Mouse (Mus musculus) CH12.LX (cell line): ENCODE results near the gene Grb10. TPM values are rescaled to one million over a fixed set of nuclear protein-coding genes. Genes with fewer than 3 reads are reported as not detected.
A peak's percentile ranks its signal among the peaks of the same experiment; 100 is the strongest.

ENCODE experiments used
- DNase-seq: peaks from one replicate; pipeline ENCODE4 v3.0.0-alpha.2; 2013; ENCODE audit errors: extremely low read depth
- H3K27ac ChIP-seq: 2 replicates; pipeline ENCODE4 v1.5.1; 2012; ENCODE audit warnings: low read depth, mild to moderate bottlenecking, control low read depth, moderate library complexity; ENCODE audit not compliant: insufficient read depth
- H3K27me3 ChIP-seq: replicated peaks from 2 replicates; pipeline ENCODE3; 2012; ENCODE audit warnings: inconsistent platforms
- H3K36me3 ChIP-seq, 2 experiments: replicated peaks in 1 of 2; 2 replicates each; pipeline versions ENCODE3 to v1.6.1; 2012; ENCODE audit warnings: inconsistent platforms in 1 of 2, low read length in 1 of 2, mild to moderate bottlenecking in 1 of 2, mixed read lengths in 1 of 2, moderate library complexity in 1 of 2; ENCODE audit not compliant: control insufficient read depth in 1 of 2, insufficient read depth in 1 of 2
- H3K4me1 ChIP-seq, 2 experiments: 2 replicates each; pipeline ENCODE4 v1.6.1; 2012; ENCODE audit warnings: inconsistent platforms in 1 of 2, moderate library complexity in 1 of 2; ENCODE audit not compliant: insufficient read depth in 2 of 2, control insufficient read depth in 1 of 2
- H3K4me2 ChIP-seq: 2 replicates; pipeline ENCODE4 v1.6.1; 2012; ENCODE audit warnings: low read depth, mild to moderate bottlenecking, control low read depth; ENCODE audit not compliant: poor library complexity, insufficient read depth, severe bottlenecking
- H3K4me3 ChIP-seq, 3 experiments: fragments of 150-350 bp in 1 of 3; sonication (generic) in 1 of 3; replicated peaks in 1 of 3; 2 replicates each; pipeline versions ENCODE3 to v1.5.1; 2011 to 2012; ENCODE audit warnings: low read depth in 2 of 3, low read length in 2 of 3, mild to moderate bottlenecking in 2 of 3, moderate library complexity in 2 of 3, control low read depth in 1 of 3, improper control_type of control experiment in 1 of 3, inconsistent platforms in 1 of 3, mixed read lengths in 1 of 3; ENCODE audit not compliant: poor library complexity in 1 of 3
- H3K79me2 ChIP-seq: replicated peaks from 2 replicates; pipeline ENCODE4 v1.6.1; 2012; ENCODE audit warnings: mild to moderate bottlenecking, moderate library complexity; ENCODE audit not compliant: control insufficient read depth, poor library complexity, insufficient read depth, severe bottlenecking; ENCODE audit errors: extremely low read depth
- H3K9ac ChIP-seq: 2 replicates; pipeline ENCODE4 v1.6.1; 2012; ENCODE audit warnings: low read depth, mild to moderate bottlenecking, control low read depth, moderate library complexity; ENCODE audit not compliant: insufficient read depth
- H3K9me3 ChIP-seq: replicated peaks from 2 replicates; pipeline ENCODE3; 2012; ENCODE audit warnings: low read length, inconsistent platforms, mixed read lengths
- CHD2 ChIP-seq: IDR thresholded peaks from 2 replicates; pipeline ENCODE4 v1.6.1; 2011; ENCODE audit warnings: low read length, improper control_type of control experiment
- CTCF ChIP-seq, 2 experiments: IDR thresholded peaks in 1 of 2; conservative IDR thresholded peaks in 1 of 2; 2 replicates each; pipeline ENCODE4 v1.5.1; 2011 to 2012; ENCODE audit warnings: low read depth in 2 of 2, low read length in 2 of 2, improper control_type of control experiment in 1 of 2, inconsistent platforms in 1 of 2, mild to moderate bottlenecking in 1 of 2, moderate library complexity in 1 of 2
- ELF1 ChIP-seq: IDR thresholded peaks from 2 replicates; pipeline ENCODE4 v1.6.1; 2014; ENCODE audit warnings: low read depth, mild to moderate bottlenecking, inconsistent platforms, low read length, improper control_type of control experiment
- GABPA ChIP-seq: IDR thresholded peaks from 2 replicates; pipeline ENCODE4 v1.6.1; 2012; ENCODE audit warnings: low read depth, low read length, improper control_type of control experiment, inconsistent platforms; ENCODE audit not compliant: insufficient replicate concordance
- HCFC1 ChIP-seq: IDR thresholded peaks from 2 replicates; pipeline ENCODE4 v1.6.1; 2012; ENCODE audit warnings: low read depth, mild to moderate bottlenecking, inconsistent platforms, low read length, improper control_type of control experiment
- IRF4 ChIP-seq: IDR thresholded peaks from 2 replicates; pipeline ENCODE4 v1.6.1; 2014; ENCODE audit warnings: low read depth, mild to moderate bottlenecking, inconsistent platforms, low read length, improper control_type of control experiment
- JUN ChIP-seq: IDR thresholded peaks from 2 replicates; pipeline ENCODE4 v1.6.1; 2011; ENCODE audit warnings: low read depth, mild to moderate bottlenecking, low read length, improper control_type of control experiment, moderate library complexity; ENCODE audit not compliant: insufficient read depth
- JUND ChIP-seq: conservative IDR thresholded peaks from 2 replicates; pipeline ENCODE4 v1.6.1; 2011; ENCODE audit warnings: low read depth, low read length, improper control_type of control experiment
- MYC ChIP-seq: IDR thresholded peaks from 2 replicates; pipeline ENCODE4 v1.6.1; 2011; ENCODE audit warnings: low read depth, mild to moderate bottlenecking, improper control_type of control experiment, low read length
- NELFE ChIP-seq: IDR thresholded peaks from 2 replicates; pipeline ENCODE4 v1.6.1; 2011; ENCODE audit warnings: low read depth, low read length, improper control_type of control experiment
- NRF1 ChIP-seq: IDR thresholded peaks from 2 replicates; pipeline ENCODE4 v1.6.1; 2014; ENCODE audit warnings: low read depth, mild to moderate bottlenecking, inconsistent platforms, low read length, improper control_type of control experiment, moderate library complexity
- POLR2A ChIP-seq: IDR thresholded peaks from 2 replicates; pipeline ENCODE4 v1.6.1; 2011; ENCODE audit warnings: low read depth, mild to moderate bottlenecking, improper control_type of control experiment, low read length
- POLR2AphosphoS2 ChIP-seq: IDR thresholded peaks from 2 replicates; pipeline ENCODE4 v1.6.1; 2011; ENCODE audit warnings: low read depth, low read length, improper control_type of control experiment
- RAD21 ChIP-seq: IDR thresholded peaks from 2 replicates; pipeline ENCODE4 v1.6.1; 2011; ENCODE audit warnings: low read depth, mild to moderate bottlenecking, low read length, improper control_type of control experiment, moderate library complexity
- SIN3A ChIP-seq: IDR thresholded peaks from 2 replicates; pipeline ENCODE4 v1.6.1; 2012; ENCODE audit warnings: low read length, improper control_type of control experiment, inconsistent platforms
- SMC3 ChIP-seq: IDR thresholded peaks from 2 replicates; pipeline ENCODE4 v1.6.1; 2011; ENCODE audit warnings: low read depth, low read length, improper control_type of control experiment
- TBP ChIP-seq: conservative IDR thresholded peaks from 2 replicates; pipeline ENCODE4 v1.6.1; 2011; ENCODE audit warnings: low read depth, low read length, improper control_type of control experiment
- UBTF ChIP-seq: IDR thresholded peaks from 2 replicates; pipeline ENCODE4 v1.6.1; 2012; ENCODE audit warnings: low read depth, mild to moderate bottlenecking, inconsistent platforms, low read length, improper control_type of control experiment, moderate library complexity
- USF1 ChIP-seq: IDR thresholded peaks from 2 replicates; pipeline ENCODE4 v1.6.1; 2014; ENCODE audit warnings: low read depth, mild to moderate bottlenecking, inconsistent platforms, low read length, improper control_type of control experiment
- USF2 ChIP-seq: conservative IDR thresholded peaks from 2 replicates; pipeline ENCODE4 v1.6.1; 2011; ENCODE audit warnings: low read depth, low read length, improper control_type of control experiment
- ZMIZ1 ChIP-seq: IDR thresholded peaks from 2 replicates; pipeline ENCODE4 v1.6.1; 2012; ENCODE audit warnings: low read depth, mild to moderate bottlenecking, inconsistent platforms, low read length, improper control_type of control experiment
- dilution Hi-C: fragments of 300-500 bp; cut with MboI; formaldehyde crosslinking; loops from 2 replicates; pipeline ENCODE4 v1.14.3; 2020; ENCODE audit warnings: low sequenced_read_pairs; ENCODE audit not compliant: extremely low pct_unique_long_range_greater_than_20kb, extremely low pct_ligation_motif_present
- in situ Hi-C: fragments of 300-500 bp; cut with MboI; formaldehyde crosslinking; loops from 3 replicates; pipeline ENCODE4 v1.14.3; 2019; ENCODE audit warnings: low sequenced_read_pairs, low pct_ligation_motif_present, low pct_unique_long_range_greater_than_20kb, mixed read lengths
- polyA plus RNA-seq: library from polyadenylated mRNA; unstranded; fragments of >175 nt; gene quantifications from 2 replicates; pipeline ENCODE4 v1.2.1, GENCODE M21; 2012; ENCODE audit warnings: low read depth; ENCODE audit not compliant: insufficient read length
- total RNA-seq, 2 experiments: library from RNA; depleted of rRNA; stranded (reverse); fragments of 300-350 nt in 1 of 2; fragments of >200 nt in 1 of 2; gene quantifications; 2 replicates each; pipeline ENCODE4 v1.2.3; 2012 to 2014

Grb10 gene
- total and polyA plus RNA-seq, 3 experiments: 38.4 to 189 (median 137) TPM

DNA sequence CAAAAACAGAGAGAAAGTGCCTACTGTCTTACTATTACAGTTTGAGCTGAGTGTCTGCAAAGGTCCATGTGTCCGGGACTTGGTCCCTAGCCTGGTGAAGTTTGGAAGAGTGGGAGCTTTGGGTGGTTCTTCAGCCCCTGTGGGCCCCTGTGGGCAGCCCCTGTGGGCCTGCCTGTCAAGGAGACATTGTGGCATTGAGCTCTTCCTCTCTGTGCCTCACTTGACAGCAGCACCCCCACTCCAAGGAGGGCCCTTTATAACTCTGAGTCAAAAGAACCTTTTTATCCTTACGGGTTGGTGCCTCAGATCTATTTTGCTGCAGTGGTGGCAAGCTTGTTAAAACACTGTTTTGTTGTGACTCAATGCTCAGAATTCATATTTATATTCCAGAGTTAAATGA, 78.3 kb downstream of the Grb10 start (continued):
- no peak for TF ChIP-seq JUND
- no peak for TF ChIP-seq USF2
- TF ChIP-seq GABPA: no peak
- TF ChIP-seq RAD21: no peak
- no peak for TF ChIP-seq JUN
- TF ChIP-seq MYC: no peak
- no peak for TF ChIP-seq USF1
- no peak for TF ChIP-seq CTCF (conservative IDR thresholded peaks at IDR 0.05 in 1 of 2, IDR thresholded peaks at IDR 0.05 in 1 of 2; ENCODE audit: low read depth in 2 of 2, low read length in 2 of 2)
- TF ChIP-seq POLR2A: peak; percentile 48
- 0 out of 2 replicates have a peak, but pooled peaks have one; percentile 29 for TF ChIP-seq UBTF
- no peak for TF ChIP-seq POLR2AphosphoS2
- TF ChIP-seq IRF4: peak; percentile 51; the same call in 1 of the 2 replicates
- TF ChIP-seq NRF1: no peak
- peak; percentile 33; the same call in 1 of the 2 replicates for TF ChIP-seq CHD2
- TF ChIP-seq HCFC1: no peak
- TF ChIP-seq TBP: no peak; the same call in 1 of the 2 replicates
- no peak for TF ChIP-seq ELF1

DNA sequence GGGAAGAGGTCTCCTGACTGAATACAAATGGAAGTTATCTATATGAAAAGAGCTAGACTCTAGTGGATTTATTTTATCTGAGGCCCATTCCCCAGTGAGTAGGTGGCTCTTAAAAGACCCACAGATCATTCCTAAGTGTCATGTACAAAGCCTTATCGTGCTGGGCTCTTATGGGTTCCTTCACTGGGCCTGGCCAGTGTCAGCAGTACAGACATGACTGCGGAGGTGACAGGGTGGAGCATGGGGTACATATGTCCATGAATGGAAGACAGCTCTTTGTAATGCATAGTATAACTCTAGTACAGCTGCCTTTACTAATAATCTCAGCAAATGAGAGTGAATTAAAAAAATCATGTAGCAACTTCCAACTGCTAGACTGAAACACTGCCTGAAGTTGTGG, 80.0 kb downstream of the Grb10 start:
- in situ Hi-C loops: loop anchor here (25.0 kb wide), 1 partner anchor 271 kb away; the partner anchor contains the start of gene Ikzf1
- peaks cover 2 to 12% of the 10 kb centered on the region in 2 experiments for H3K36me3 ChIP-seq
- dilution Hi-C loops: loop anchor here (25.0 kb wide), 1 partner anchor 146 kb away; the partner anchor contains the start of gene Fignl1
- H3K79me2 ChIP-seq: no peaks in the 10 kb centered on the region
- H3K4me1 ChIP-seq: peaks cover 40 to 91% of the 10 kb centered on the region in 2 experiments
- H3K27ac ChIP-seq: peak overlapping the region; percentile 85
- H3K27me3 ChIP-seq: no peaks in the 10 kb centered on the region
- H3K9ac ChIP-seq: no peak overlapping the region
- no peak overlapping the region for H3K4me3 ChIP-seq
- DNase-seq: no peak
- no peak for TF ChIP-seq POLR2AphosphoS2
- no peaks in the 10 kb centered on the region for H3K9me3 ChIP-seq
- H3K4me2 ChIP-seq: no peak overlapping the region

DNA sequence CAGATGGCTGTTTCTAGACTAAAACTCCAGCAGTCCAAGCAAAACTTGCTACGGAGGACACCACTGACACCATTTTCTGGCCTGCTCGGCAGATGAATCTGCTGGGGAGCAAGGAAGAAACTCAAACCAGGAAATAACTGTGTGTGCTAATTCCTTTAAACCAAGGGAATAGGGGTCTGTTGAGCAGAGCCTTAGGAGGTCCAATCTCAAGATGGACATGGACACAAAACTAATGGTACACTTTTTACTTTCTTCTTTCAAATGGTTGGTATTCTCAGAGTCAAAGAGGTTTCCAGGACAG, 80.5 kb downstream of the Grb10 start:
- no peak overlapping the region for H3K4me2 ChIP-seq
- dilution Hi-C loops: loop anchor here (25.0 kb wide), 1 partner anchor 146 kb away; the partner anchor contains the start of gene Fignl1
- DNase-seq: no peak
- H3K4me1 ChIP-seq: peaks cover 37 to 91% of the 10 kb centered on the region in 2 experiments
- TF ChIP-seq SIN3A (peak; percentile 55; the same call in 1 of the 2 replicates), NELFE (0 out of 2 replicates have a peak, but pooled peaks have one; percentile 10), SMC3 (no peak), ZMIZ1 (peak; percentile 41; the same call in 1 of the 2 replicates)
- H3K9me3 ChIP-seq: no peaks in the 10 kb centered on the region
- no peaks in the 10 kb centered on the region for H3K79me2 ChIP-seq
- no peak overlapping the region for H3K4me3 ChIP-seq
- peaks cover 2 to 14% of the 10 kb centered on the region in 2 experiments for H3K36me3 ChIP-seq
- H3K27ac ChIP-seq: peak overlapping the region; percentile 81
- H3K9ac ChIP-seq: peak overlapping the region; percentile 95
- in situ Hi-C loops: loop anchor here (25.0 kb wide), 1 partner anchor 271 kb away; the partner anchor contains the start of gene Ikzf1
- H3K27me3 ChIP-seq: no peaks in the 10 kb centered on the region
